Mouse (Mus musculus) MN1 (cell line): ENCODE measurements around the gene Clk4.

ENCODE experiments used
- DNase-seq: peaks from one replicate; pipeline ENCODE4 v3.0.0-alpha.2; 2016; ENCODE audit warnings: low spot score

The Clk4 gene

DNA sequence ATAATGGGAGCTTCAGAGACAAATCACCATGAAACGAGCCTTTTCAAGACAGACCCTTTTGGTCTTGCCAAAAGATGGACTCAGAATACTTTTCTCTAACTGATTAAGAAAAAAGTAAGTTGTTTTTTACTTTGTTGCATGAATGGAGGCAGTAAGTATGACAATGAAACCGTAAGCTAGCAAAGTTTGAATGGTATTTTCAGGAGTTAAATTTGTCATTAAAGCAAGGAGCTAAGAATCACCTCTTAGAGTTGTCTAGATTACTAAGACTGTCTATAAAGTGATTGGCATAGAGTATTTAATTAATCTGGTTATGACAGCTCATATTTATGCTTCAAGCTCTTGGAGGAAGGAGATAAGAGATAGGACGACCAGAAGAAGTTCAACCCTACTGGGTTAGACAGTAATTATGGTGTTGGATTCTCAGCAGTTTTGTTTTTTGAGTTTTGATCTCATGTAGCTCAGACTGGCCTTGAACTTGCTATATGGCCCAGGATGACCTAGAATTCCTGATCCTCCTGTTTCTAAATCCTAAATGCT, at the start of gene Clk4:
Gene Clk4 (plus strand): TSS at position 51 of the 540 bp plus-strand sequence.
- DNase-seq: no peak

- no peak for DNase-seq
Observed at GRCm38 (mm10) chr11:51214021-51214420, 47.5 kb upstream of the Clk4 start.

DNA sequence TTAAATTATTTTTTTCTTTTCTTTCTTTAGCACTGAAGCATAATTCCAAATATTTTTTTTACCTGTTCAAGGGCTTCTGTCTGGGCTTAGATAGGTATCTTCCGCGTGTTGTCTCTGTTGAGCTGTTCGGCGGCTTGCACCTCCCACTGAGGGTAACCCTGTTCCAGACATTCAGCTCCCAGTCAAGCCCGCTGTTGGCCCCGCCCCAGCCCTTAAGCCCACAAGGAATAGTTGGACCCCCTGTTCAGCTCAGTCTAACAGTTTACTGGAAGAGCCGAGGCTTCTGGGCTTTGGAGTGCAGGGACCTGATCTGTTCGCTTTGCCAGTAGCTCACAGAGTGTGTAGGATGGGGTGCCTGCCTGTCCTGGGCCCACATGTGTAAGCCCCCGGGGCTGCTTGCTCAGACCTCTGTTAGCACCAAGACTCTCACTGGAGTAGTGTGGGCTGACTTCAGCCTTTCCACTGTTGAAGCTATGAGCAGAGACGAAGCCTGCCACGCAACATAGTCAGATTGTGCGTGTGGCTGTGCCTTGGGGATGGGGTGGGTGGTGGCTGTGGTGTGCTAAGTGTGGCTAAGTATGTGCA, 42.0 kb upstream of the Clk4 start:
- DNase-seq: peak; percentile 46

GRCm38 (mm10) chr11:51220308-51220707, 41.2 kb upstream of the Clk4 start, which contains the start of gene Gm12569:
Gene Gm12569 (plus strand): TSS chr11:51220473.
- DNase-seq: peak; percentile 83

DNA sequence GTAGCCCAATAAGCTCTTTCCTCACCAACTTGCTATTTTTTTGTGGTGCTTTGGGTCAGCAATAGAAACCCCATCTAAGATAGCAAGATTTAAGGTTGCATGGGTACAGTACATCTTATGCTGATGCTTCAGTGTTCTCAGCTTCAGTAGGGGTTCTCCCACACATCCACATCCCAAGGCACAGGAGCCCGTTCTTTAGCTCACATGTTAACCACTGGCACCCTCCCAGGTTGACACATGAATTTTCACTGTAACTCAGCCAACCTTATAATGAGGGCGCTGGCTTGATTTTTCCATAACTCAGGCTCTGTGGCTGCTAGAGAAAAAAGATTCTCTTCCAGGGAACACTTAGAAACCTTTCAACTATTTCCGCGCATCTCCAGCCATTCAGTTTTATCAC, 34.4 kb upstream of the Clk4 start:
- DNase-seq: no peak

DNA sequence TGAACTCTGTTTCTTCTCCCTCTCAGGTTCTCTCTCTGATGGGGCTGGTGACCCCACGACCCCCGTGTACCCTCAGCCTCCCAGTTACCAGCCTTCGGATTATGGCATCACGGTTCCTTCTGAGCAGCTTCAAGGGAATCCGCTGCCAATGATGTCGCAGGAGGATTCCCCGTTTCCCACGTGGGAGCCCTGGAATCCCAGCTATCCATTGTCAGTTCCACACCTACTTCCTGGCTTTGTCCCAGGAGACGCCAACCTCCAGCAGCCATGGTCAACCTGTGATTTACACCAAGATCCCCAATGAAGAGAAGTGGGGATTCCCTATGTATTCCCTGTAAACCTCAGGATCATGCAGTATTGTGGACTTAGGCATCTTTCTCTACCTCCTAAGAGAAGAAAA, 26.9 kb upstream of the Clk4 start:
- DNase-seq: no peak

DNA sequence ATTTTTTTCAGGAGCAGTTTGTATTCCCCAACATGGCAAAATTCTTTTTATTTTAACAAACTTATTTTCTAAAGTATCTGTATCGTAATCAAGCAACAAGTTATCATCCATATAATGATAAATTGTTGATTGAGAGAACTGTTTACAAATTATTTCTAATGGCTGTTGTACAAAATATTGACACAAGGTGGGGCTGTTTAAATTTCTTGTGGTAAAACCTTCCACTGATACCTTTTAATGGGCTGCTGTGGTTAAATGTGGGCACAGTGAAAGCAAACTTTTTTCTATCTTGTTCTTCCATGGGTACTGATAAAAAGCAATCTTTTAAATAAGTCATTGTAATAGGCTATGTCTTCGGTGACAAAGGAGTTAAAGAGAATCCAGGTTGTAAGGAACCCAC, 18.6 kb upstream of the Clk4 start:
- DNase-seq: no peak

DNA sequence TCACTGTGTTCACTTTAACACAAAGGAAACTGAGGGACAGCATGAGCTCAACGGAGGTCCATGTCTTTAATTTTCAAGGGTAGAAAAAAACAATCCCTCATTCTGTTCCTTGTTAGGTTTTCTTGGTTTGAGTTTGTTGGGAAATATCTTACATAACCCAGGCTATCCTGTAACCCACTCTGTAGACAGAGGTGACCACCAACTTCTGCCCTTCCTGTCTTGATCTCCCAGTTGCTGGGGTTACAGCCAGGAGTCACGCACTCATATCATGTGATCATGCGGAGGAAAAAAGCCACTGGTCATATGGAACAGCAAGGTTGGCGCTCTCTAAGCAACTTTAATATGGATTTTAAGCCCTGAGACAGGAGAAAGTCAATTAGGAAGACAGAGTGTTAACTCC, 4.5 kb upstream of the Clk4 start:
- no peak for DNase-seq

DNA sequence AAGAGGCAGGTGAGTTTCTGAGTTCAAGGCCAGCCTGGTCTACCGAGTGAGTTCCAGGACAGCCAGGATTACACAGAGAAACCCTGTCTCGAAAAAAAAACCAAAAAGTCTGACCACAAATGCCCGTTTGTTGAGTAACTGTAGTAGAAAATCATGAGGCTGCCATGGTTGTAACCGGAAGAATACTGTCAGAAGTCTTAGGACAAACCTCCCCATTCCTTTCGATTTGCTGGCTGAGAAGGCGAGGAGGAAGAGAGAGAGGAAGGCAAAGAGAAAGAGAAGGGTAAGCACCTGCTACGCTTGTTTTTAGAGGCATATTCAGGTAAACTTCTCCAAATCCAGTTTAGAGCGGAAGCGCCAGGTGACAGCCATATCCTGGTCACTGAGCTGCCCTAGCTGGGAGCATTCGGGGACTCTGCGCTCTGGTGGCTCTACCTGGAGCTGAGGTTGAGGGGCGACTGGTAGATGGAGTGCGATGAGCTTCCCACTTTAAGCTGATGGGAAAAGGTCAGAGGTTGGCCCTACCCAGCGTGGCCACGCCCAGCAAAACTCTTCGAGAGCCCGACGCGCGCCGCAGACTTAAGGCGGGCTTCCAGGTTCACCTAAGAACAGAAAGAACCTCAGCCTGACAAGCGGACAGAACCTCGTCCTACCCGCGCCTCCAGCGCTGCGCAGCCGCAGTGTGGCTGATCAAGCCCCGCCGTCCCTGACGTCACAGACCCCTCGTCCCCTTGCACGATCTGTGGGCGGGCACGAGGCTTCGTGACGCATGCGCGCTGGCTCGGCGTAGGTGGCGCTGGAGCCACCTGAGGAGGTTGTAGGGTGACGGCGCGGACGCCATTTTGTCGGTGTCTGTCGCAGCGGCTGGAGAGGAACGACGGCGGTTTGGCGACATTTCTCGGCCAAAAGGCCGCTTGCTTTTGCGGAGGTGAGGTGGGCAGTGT, 1.1 kb downstream of the Clk4 start, which contains the start of gene BC049762:
Gene BC049762 (minus strand): TSS at position 705 of the 944 bp plus-strand sequence.
- DNase-seq: peak; percentile 100

DNA sequence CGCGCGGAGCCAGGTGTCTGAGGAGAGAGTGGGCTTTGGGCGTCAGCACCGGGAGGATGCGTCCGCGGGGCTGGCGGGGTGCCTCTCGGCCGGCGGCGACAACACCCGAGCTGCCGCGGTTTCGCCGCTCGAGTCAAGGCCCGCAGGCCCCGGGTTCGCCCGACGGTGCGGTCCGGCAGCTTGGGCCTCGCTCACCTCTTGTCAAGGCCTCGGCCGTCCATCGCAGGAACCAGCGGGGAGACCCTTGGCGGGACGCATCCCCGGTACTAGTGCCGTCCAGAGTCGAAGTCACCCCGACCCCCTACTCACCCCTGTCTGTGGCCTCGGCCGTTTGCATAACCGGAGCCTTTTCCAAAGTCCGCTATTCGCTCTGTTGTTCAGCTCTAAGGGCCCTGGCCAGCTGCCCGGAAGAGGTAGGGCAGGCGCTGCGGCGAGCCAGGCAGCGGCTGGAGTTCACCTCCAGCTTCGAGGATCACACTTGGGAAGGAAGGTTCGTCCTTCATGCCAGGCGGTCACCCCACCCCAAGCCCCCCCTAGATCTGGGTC, 1.8 kb downstream of the Clk4 start:
- peak; percentile 80 for DNase-seq

- peak; percentile 82 for DNase-seq
Observed at GRCm38 (mm10) chr11:51264352-51264751, 2.8 kb downstream of the Clk4 start.

- peak; percentile 65 for DNase-seq
Observed at GRCm38 (mm10) chr11:51265326-51265725, 3.8 kb downstream of the Clk4 start.

DNA sequence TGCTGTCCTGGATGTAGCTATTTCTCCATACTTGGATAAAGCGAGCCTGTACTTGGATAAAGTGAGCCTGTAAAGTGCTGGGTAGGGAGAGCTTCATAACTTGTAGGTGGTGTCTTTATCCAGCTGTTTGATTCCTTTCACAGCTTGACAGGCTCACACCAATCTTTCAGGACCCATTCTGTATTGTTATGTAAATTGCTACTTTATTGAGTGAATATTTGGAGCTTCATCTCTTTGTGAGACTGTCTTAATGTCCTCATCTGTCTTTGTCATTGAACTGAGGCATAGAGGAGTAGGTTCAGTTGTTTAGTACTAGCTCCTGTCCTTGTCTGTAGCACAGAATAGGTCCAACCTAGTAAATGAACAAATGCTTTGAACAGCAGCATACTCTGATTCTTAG, 12.9 kb downstream of the Clk4 start:
- DNase-seq: no peak

DNA sequence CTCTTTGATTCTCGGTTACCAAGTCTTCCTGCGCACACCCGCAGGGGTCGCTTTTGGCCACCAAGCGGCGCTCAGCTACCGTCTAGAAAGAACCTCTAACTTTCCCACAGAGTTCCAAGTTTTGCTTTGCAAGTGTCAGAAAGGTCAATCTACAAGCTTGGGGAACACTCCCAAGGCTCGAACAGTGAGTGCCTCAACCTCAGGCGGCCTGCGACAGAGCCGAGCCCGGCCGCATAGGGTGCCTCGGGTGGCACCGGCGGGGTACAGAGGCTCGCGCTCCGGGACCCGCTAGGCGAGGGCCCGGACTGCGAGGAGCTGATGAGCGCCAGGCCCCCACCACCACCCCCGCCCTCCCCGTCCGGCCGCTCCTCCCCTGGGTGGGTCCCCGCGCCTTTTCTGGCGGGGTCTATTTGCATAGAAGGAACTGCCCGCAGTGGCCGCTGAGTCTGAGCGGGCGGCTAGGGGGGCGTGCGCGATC, 28.1 kb downstream of the Clk4 start, which contains the start of gene Col23a1:
Gene Col23a1 (plus strand): TSS at position 357 of the 478 bp plus-strand sequence.
- peak; percentile 56 for DNase-seq

GRCm38 (mm10) chr11:51290066-51290955, 28.8 kb downstream of the Clk4 start:
- no peak for DNase-seq

GRCm38 (mm10) chr11:51293956-51294530, 32.5 kb downstream of the Clk4 start:
- DNase-seq: no peak

GRCm38 (mm10) chr11:51295742-51296141, 34.2 kb downstream of the Clk4 start:
- DNase-seq: no peak

GRCm38 (mm10) chr11:51298691-51299090, 37.2 kb downstream of the Clk4 start:
- no peak for DNase-seq

DNA sequence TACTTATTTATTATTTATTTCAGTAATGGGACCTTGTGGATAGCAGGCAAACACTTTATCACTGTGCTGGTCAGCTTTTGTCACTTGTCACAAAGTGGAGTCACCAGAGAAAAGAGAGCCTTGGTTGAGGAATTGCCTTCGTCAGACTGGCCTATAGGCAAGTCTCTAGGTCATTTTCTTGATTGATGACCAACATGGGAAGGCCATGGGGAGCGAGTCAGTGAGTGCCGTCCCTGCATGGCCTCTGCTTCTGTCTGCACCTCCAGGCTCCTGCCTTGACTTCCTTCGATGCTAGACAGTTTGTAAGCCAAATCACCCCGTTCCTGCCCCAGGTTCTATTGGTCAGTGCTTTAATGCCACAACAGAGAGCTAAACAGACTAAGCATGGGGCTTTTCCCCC, 40.9 kb downstream of the Clk4 start:
- no peak for DNase-seq

GRCm38 (mm10) chr11:51303981-51304553, 42.5 kb downstream of the Clk4 start:
- DNase-seq: no peak

- DNase-seq: no peak
Observed at GRCm38 (mm10) chr11:51308306-51308705, 46.8 kb downstream of the Clk4 start.
